Mouse (Mus musculus) gastrocnemius, postnatal 14 days (tissue): ENCODE measurements around the gene Cldn10. TPM values are rescaled to one million over a fixed set of nuclear protein-coding genes. Genes with fewer than 3 reads are reported as not detected.

ENCODE experiments used
- DNase-seq: peaks from one replicate; pipeline ENCODE4 v3.0.0; 2021; ENCODE audit warnings: mixed read lengths
- intact Hi-C: fragments of 180-260 bp; cut with DNase I; formaldehyde crosslinking; loops from one replicate; pipeline ENCODE4 v1.15.1; 2025; ENCODE audit warnings: low total_unique reads
- total RNA-seq, 2 experiments: library from RNA; stranded (reverse); gene quantifications; 2 replicates each; pipeline ENCODE4 v1.2.3; 2021

Cldn10 gene
- total RNA-seq, 2 experiments from 2014 or later: not detected

GRCm38 (mm10) chr14:118895228-118895627, 107.5 kb downstream of the Cldn10 start:
- intact Hi-C loops: no loop called here
- no peak for DNase-seq

GRCm38 (mm10) chr14:118895655-118896054, 107.9 kb downstream of the Cldn10 start:
- no peak for DNase-seq
- intact Hi-C loops: no loop called here

GRCm38 (mm10) chr14:118899940-118900339, 112.2 kb downstream of the Cldn10 start:
- DNase-seq: no peak
- intact Hi-C loops: loop anchor here (10.0 kb wide), 1 partner anchor 75 kb away; no protein-coding TSS in a partner anchor

GRCm38 (mm10) chr14:118900911-118901310, 113.2 kb downstream of the Cldn10 start:
- intact Hi-C loops: loop anchor here (10.0 kb wide), 1 partner anchor 76 kb away; no protein-coding TSS in a partner anchor
- DNase-seq: no peak

- intact Hi-C loops: loop anchor here (10.0 kb wide), 1 partner anchor 79 kb away; no protein-coding TSS in a partner anchor
- no peak for DNase-seq
Measured at GRCm38 (mm10) chr14:118903397-118903796, 115.7 kb downstream of the Cldn10 start.

- DNase-seq: no peak
- intact Hi-C loops: loop anchor here (10.0 kb wide), 1 partner anchor 79 kb away; no protein-coding TSS in a partner anchor
Measured at GRCm38 (mm10) chr14:118903867-118904562, 116.3 kb downstream of the Cldn10 start.

- DNase-seq: no peak
- intact Hi-C loops: loop anchor here (10.0 kb wide), 1 partner anchor 83 kb away; no protein-coding TSS in a partner anchor
Measured at GRCm38 (mm10) chr14:118907592-118907991, 119.9 kb downstream of the Cldn10 start.

GRCm38 (mm10) chr14:118909872-118910271, 122.2 kb downstream of the Cldn10 start:
- peak; percentile 70 for DNase-seq
- intact Hi-C loops: loop anchor here (10.0 kb wide), 1 partner anchor 85 kb away; no protein-coding TSS in a partner anchor

GRCm38 (mm10) chr14:118910332-118911222, 122.9 kb downstream of the Cldn10 start:
- DNase-seq: peak; percentile 69
- intact Hi-C loops: no loop called here

GRCm38 (mm10) chr14:118911521-118911920, 123.8 kb downstream of the Cldn10 start:
- intact Hi-C loops: no loop called here

GRCm38 (mm10) chr14:118913651-118914050, 125.9 kb downstream of the Cldn10 start:
- no peak for DNase-seq
- intact Hi-C loops: no loop called here

More at GRCm38 (mm10) chr14:118911521-118911920, 123.8 kb downstream of the Cldn10 start:
- no peak for DNase-seq

GRCm38 (mm10) chr14:118919025-118919424, 131.3 kb downstream of the Cldn10 start:
- intact Hi-C loops: no loop called here
- DNase-seq: no peak

GRCm38 (mm10) chr14:118920654-118921053, 132.9 kb downstream of the Cldn10 start:
- intact Hi-C loops: loop anchor here (2.0 to 10.0 kb wide), 2 partner anchors 24 to 84 kb away; no protein-coding TSS in a partner anchor
- no peak for DNase-seq

GRCm38 (mm10) chr14:118922251-118922650, 134.5 kb downstream of the Cldn10 start:
- intact Hi-C loops: loop anchor here (10.0 kb wide), 1 partner anchor 83 kb away; no protein-coding TSS in a partner anchor
- DNase-seq: no peak

GRCm38 (mm10) chr14:118922667-118923184, 135.0 kb downstream of the Cldn10 start:
- intact Hi-C loops: loop anchor here (10.0 kb wide), 1 partner anchor 82 kb away; no protein-coding TSS in a partner anchor
- peak; percentile 30 for DNase-seq

Other genes with a start within 250 kb of the Cldn10 start
- gene Abcc4, start 81.7 kb upstream of the Cldn10 start, total RNA-seq: 1 to 10 TPM; 7.9 to 8.2 TPM
- 1 to 10 TPM; 3.0 to 4.3 TPM for gene Dzip1, start 137.6 kb downstream of the Cldn10 start, total RNA-seq
- 10 to 100 TPM; 19.3 to 22.0 TPM for gene Dnajc3, start 150.1 kb downstream of the Cldn10 start, total RNA-seq